Mouse (Mus musculus): ENCODE results near the gene Cd101. TPM values are rescaled to one million over a fixed set of nuclear protein-coding genes. Genes with fewer than 3 reads are reported as not detected.

Cd101 gene
- polyA plus RNA-seq, 1 experiment = 0.01 TPM

- Histone ChIP-seq H3K36me3 (ENCODE audit: control insufficient read depth, insufficient read depth) (peaks cover 6% of the 10 kb centered on the region), H3K79me3 (ENCODE audit: low read depth) (no peaks in the 10 kb centered on the region)
Observed at GRCm38 (mm10) chr3:101072506-101073215, 43.3 kb upstream of the Cd101 start.

DNA sequence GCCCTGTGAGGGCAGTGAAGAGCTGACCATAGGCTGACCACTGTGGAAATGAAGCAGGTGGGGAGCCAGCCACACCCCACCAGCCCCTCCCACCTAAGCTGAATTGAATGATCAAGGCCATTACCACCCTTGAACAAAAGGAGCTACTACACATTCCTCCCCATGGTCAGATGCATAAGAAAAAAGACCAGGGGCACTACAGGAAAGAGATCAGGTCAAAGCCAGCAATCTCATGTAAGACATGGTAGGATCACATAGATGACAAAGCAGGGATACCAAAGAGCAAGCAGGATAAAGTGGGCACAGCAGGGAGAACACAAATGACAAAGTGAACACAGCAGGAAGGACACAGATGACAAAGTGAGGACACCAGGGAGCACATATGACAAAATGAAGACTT, 42.2 kb upstream of the Cd101 start:
- TF ChIP-seq MYOG (IDR thresholded peaks at IDR 0.05; ENCODE audit: control insufficient read depth, extremely low read depth, insufficient read length) = no peak
- no peak for TF ChIP-seq CEBPB (IDR thresholded peaks at IDR 0.05; ENCODE audit: low read depth)
- no peak for TF ChIP-seq MAX (IDR thresholded peaks at IDR 0.05)
- TF ChIP-seq MYOD1 (IDR thresholded peaks at IDR 0.05; ENCODE audit: control insufficient read depth, insufficient read length, low read depth) = no peak
- no peak for TF ChIP-seq USF1 (IDR thresholded peaks at IDR 0.05; ENCODE audit: low read depth)
- TF ChIP-seq FOSL1 (IDR thresholded peaks at IDR 0.05; ENCODE audit: insufficient read depth, low read length, poor library complexity, severe bottlenecking) = no peak
- no peak for TF ChIP-seq CTCF (IDR thresholded peaks at IDR 0.05; ENCODE audit: control insufficient read depth, insufficient read depth, insufficient read length)
- H3K27me3 ChIP-seq (ENCODE audit: control insufficient read depth, insufficient read depth, insufficient read length) = no peaks in the 10 kb centered on the region
- no peaks in the 10 kb centered on the region for H3K79me3 ChIP-seq (ENCODE audit: low read depth)
- no peak overlapping the region for H3ac ChIP-seq (ENCODE audit: control insufficient read depth, insufficient read length, low read depth)
- H3K79me2 ChIP-seq (ENCODE audit: control insufficient read depth, insufficient read depth) = no peaks in the 10 kb centered on the region
- no peak overlapping the region for H3K4me3 ChIP-seq (ENCODE audit: insufficient read depth, poor library complexity, severe bottlenecking)
- H3K36me3 ChIP-seq (ENCODE audit: control insufficient read depth, insufficient read depth) = peaks cover 6% of the 10 kb centered on the region

More at GRCm38 (mm10) chr3:101072506-101073215, 43.3 kb upstream of the Cd101 start:
- TF ChIP-seq MYOG (IDR thresholded peaks at IDR 0.05; ENCODE audit: control insufficient read depth, extremely low read depth, insufficient read length) = no peak
- TF ChIP-seq CEBPB (IDR thresholded peaks at IDR 0.05; ENCODE audit: low read depth) = no peak
- no peak for TF ChIP-seq FOSL1 (IDR thresholded peaks at IDR 0.05; ENCODE audit: insufficient read depth, low read length, poor library complexity, severe bottlenecking)
- TF ChIP-seq MYOD1 (IDR thresholded peaks at IDR 0.05; ENCODE audit: control insufficient read depth, insufficient read length, low read depth) = no peak
- TF ChIP-seq CTCF (IDR thresholded peaks at IDR 0.05; ENCODE audit: control insufficient read depth, insufficient read depth, insufficient read length) = no peak
- no peak for TF ChIP-seq USF1 (IDR thresholded peaks at IDR 0.05; ENCODE audit: low read depth)
- TF ChIP-seq MAX (IDR thresholded peaks at IDR 0.05) = no peak
- Histone ChIP-seq H3K27me3 (ENCODE audit: control insufficient read depth, insufficient read depth, insufficient read length) (no peaks in the 10 kb centered on the region), H3K4me3 (ENCODE audit: insufficient read depth, poor library complexity, severe bottlenecking) (no peak overlapping the region), H3K79me2 (ENCODE audit: control insufficient read depth, insufficient read depth) (no peaks in the 10 kb centered on the region), H3ac (ENCODE audit: control insufficient read depth, insufficient read length, low read depth) (no peak overlapping the region)

- H3K4me3 ChIP-seq (ENCODE audit: insufficient read depth, poor library complexity, severe bottlenecking) = no peak overlapping the region
- H3K27me3 ChIP-seq (ENCODE audit: control insufficient read depth, insufficient read depth, insufficient read length) = no peaks in the 10 kb centered on the region
- no peak overlapping the region for H3ac ChIP-seq (ENCODE audit: control insufficient read depth, insufficient read length, low read depth)
- peaks cover 6% of the 10 kb centered on the region for H3K36me3 ChIP-seq (ENCODE audit: control insufficient read depth, insufficient read depth)
- H3K79me3 ChIP-seq (ENCODE audit: low read depth) = no peaks in the 10 kb centered on the region
- no peak for TF ChIP-seq CEBPB (IDR thresholded peaks at IDR 0.05; ENCODE audit: low read depth)
- no peak for TF ChIP-seq MYOG (IDR thresholded peaks at IDR 0.05; ENCODE audit: control insufficient read depth, extremely low read depth, insufficient read length)
- no peak for TF ChIP-seq USF1 (IDR thresholded peaks at IDR 0.05; ENCODE audit: low read depth)
- no peak for TF ChIP-seq FOSL1 (IDR thresholded peaks at IDR 0.05; ENCODE audit: insufficient read depth, low read length, poor library complexity, severe bottlenecking)
- no peak for TF ChIP-seq MAX (IDR thresholded peaks at IDR 0.05)
- no peak for TF ChIP-seq CTCF (IDR thresholded peaks at IDR 0.05; ENCODE audit: control insufficient read depth, insufficient read depth, insufficient read length)
- no peak for TF ChIP-seq MYOD1 (IDR thresholded peaks at IDR 0.05; ENCODE audit: control insufficient read depth, insufficient read length, low read depth)
- no peaks in the 10 kb centered on the region for H3K79me2 ChIP-seq (ENCODE audit: control insufficient read depth, insufficient read depth)
Observed at GRCm38 (mm10) chr3:101070796-101071235, 41.5 kb upstream of the Cd101 start.

DNA sequence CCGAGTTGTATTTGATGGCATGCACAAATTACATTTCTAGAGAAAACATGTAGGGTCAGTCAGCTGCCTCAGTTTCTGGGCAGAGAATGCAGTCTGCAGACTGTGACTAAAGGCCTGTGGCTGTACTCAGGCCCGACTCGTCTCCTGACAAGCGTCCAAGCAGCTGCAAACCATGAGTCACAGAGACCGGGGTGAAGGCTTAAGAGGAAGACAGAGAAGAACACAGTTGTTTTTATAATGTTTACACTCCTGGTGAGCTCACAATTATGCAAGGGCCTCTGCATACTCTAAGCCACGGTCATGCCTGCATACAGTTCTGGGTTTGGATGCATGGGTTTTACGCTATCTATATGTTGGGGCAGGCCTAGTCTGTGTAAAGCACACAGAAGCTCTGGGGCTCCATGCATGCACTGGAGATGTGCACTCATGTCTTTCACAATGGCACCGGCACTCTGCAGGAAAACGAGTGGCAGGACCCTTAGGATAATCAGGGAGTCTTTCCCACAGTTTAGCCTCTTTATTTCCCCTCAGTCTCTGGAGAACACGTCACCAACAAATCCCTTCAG, 41.0 kb upstream of the Cd101 start:
- no peak overlapping the region for H3K4me3 ChIP-seq (ENCODE audit: insufficient read depth, poor library complexity, severe bottlenecking)
- H3K27me3 ChIP-seq (ENCODE audit: control insufficient read depth, insufficient read depth, insufficient read length) = no peaks in the 10 kb centered on the region
- peak; percentile 90 for TF ChIP-seq MYOD1 (IDR thresholded peaks at IDR 0.05; ENCODE audit: control insufficient read depth, insufficient read length, low read depth)
- no peak for TF ChIP-seq USF1 (IDR thresholded peaks at IDR 0.05; ENCODE audit: low read depth)
- peak; percentile 65 for TF ChIP-seq CEBPB (IDR thresholded peaks at IDR 0.05; ENCODE audit: low read depth)
- TF ChIP-seq FOSL1 (IDR thresholded peaks at IDR 0.05; ENCODE audit: insufficient read depth, low read length, poor library complexity, severe bottlenecking) = peak; percentile 69
- TF ChIP-seq MAX (IDR thresholded peaks at IDR 0.05) = peak; percentile 47
- no peak overlapping the region for H3ac ChIP-seq (ENCODE audit: control insufficient read depth, insufficient read length, low read depth)
- peaks cover 6% of the 10 kb centered on the region for H3K36me3 ChIP-seq (ENCODE audit: control insufficient read depth, insufficient read depth)
- no peaks in the 10 kb centered on the region for H3K79me2 ChIP-seq (ENCODE audit: control insufficient read depth, insufficient read depth)
- no peaks in the 10 kb centered on the region for H3K79me3 ChIP-seq (ENCODE audit: low read depth)

DNA sequence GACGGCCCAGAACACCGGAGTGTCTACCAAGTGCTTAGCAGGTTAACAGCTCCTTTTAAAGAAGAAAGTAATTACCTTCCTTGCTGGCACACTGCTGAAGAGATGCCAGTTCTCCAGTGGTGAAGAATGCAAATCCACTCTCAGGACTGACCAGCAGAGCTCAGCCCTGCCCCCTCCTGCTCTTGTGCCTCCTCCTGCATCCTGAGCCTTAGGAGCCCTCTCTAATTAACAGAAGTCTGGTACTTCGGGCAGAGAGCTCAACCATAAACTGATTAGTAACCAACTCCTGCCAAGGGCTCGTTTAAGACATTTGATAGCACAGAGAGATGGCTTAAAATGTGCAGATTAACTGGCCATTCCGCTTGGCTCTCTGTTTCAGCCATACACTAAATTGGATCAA, 39.3 kb upstream of the Cd101 start:
- no peaks in the 10 kb centered on the region for H3K27me3 ChIP-seq (ENCODE audit: control insufficient read depth, insufficient read depth, insufficient read length)
- no peaks in the 10 kb centered on the region for H3K79me3 ChIP-seq (ENCODE audit: low read depth)
- no peaks in the 10 kb centered on the region for H3K79me2 ChIP-seq (ENCODE audit: control insufficient read depth, insufficient read depth)
- TF ChIP-seq MYOG (IDR thresholded peaks at IDR 0.05; ENCODE audit: control insufficient read depth, extremely low read depth, insufficient read length) (no peak), MAX (IDR thresholded peaks at IDR 0.05) (no peak), USF1 (IDR thresholded peaks at IDR 0.05; ENCODE audit: low read depth) (no peak), MYOD1 (IDR thresholded peaks at IDR 0.05; ENCODE audit: control insufficient read depth, insufficient read length, low read depth) (no peak), FOSL1 (IDR thresholded peaks at IDR 0.05; ENCODE audit: insufficient read depth, low read length, poor library complexity, severe bottlenecking) (no peak), CTCF (IDR thresholded peaks at IDR 0.05; ENCODE audit: control insufficient read depth, insufficient read depth, insufficient read length) (no peak), CEBPB (IDR thresholded peaks at IDR 0.05; ENCODE audit: low read depth) (no peak)
- H3K4me3 ChIP-seq (ENCODE audit: insufficient read depth, poor library complexity, severe bottlenecking) = no peak overlapping the region
- H3K36me3 ChIP-seq (ENCODE audit: control insufficient read depth, insufficient read depth) = peaks cover 6% of the 10 kb centered on the region
- no peak overlapping the region for H3ac ChIP-seq (ENCODE audit: control insufficient read depth, insufficient read length, low read depth)
